Mouse (Mus musculus) stomach, postnatal 0 days (tissue): Measurements from ENCODE around the gene Atp8b5.

ENCODE experiments used
- CTCF ChIP-seq: IDR thresholded peaks from 2 replicates; pipeline ENCODE4 v1.5.1; 2016; ENCODE audit warnings: antibody characterized with exemption, low read depth, mild to moderate bottlenecking, moderate library complexity
- EP300 ChIP-seq: optimal IDR thresholded peaks from 2 replicates; pipeline ENCODE3; 2016; ENCODE audit warnings: antibody characterized with exemption

DNA sequence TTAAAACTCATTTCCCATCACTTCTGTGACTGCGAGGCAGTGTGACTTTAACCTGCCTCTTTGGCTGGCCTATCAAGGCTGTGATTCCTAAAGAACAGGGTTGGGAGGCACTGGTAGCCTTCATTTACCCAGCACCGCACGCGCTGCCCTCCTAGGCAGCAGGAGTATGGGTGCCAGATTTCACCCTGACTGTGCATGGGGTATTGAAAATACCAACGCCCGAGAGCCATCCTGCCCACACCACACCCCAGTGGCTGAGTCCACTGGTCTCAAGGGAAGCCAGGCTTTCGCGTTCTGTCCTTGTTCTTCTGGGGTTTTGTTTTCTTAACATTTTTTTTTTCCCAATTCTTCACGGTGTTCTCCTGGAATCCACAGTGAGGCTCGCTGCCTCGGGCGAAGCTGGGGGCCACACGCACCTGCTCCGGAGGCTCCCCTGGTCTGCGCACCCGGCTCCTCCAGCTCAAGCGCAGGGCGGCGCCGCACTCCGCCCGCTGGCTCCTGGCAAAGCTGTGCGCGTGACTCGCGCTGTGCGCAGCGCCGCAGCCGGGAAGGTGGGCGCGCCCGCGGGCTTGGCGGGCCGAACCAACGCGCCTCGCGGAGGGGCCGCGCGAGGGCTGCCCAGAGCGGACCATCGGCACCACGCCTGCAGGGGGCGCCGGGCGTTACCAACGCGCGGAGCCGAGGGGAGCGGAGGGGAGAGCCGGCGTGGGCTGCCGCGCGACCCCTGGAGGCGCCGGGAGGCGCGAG lies 114.6 kb downstream of the Atp8b5 start, which contains the start of gene Rusc2:
- TF ChIP-seq CTCF (peak; percentile 72), EP300 (no peak)
